Mouse (Mus musculus): Measurements from ENCODE around the gene Afap1l2.

- TF ChIP-seq POLR2A (IDR thresholded peaks at IDR 0.05; ENCODE audit: borderline replicate concordance, extremely low read depth, insufficient read depth, insufficient read length, poor library complexity, severe bottlenecking), result no peak
- no peak for TF ChIP-seq CTCF (IDR thresholded peaks at IDR 0.05; ENCODE audit: borderline replicate concordance, extremely low read depth, insufficient read depth, insufficient read length)
Observed at GRCm38 (mm10) chr19:56971347-56971746, 36.7 kb downstream of the Afap1l2 start.

Data from brain, embryonic 14.5 days (tissue).